Mouse (Mus musculus) C2C12 (cell line): ENCODE data around the gene Ankrd63.

Experiments used
- CEBPB ChIP-seq: IDR thresholded peaks from one replicate; pipeline ENCODE4 v1.6.1; 2011; ENCODE audit warnings: low read depth, mild to moderate bottlenecking, control low read depth, moderate library complexity
- CTCF ChIP-seq: IDR thresholded peaks from one replicate; pipeline ENCODE4 v1.5.1; 2011; ENCODE audit not compliant: control insufficient read depth, insufficient read depth, insufficient read length
- FOSL1 ChIP-seq: IDR thresholded peaks from one replicate; pipeline ENCODE4 v1.8.0; 2011; ENCODE audit warnings: mild to moderate bottlenecking, low read length; ENCODE audit not compliant: poor library complexity, insufficient read depth, severe bottlenecking
- MAX ChIP-seq: IDR thresholded peaks from one replicate; pipeline ENCODE4 v1.6.1; 2011; ENCODE audit warnings: mild to moderate bottlenecking, control low read depth
- MYOD1 ChIP-seq: IDR thresholded peaks from one replicate; pipeline ENCODE4 v1.6.1; 2011; ENCODE audit warnings: low read depth; ENCODE audit not compliant: control insufficient read depth, insufficient read length
- MYOG ChIP-seq: IDR thresholded peaks from one replicate; pipeline ENCODE4 v1.6.1; 2011; ENCODE audit not compliant: control insufficient read depth, insufficient read length; ENCODE audit errors: extremely low read depth
- USF1 ChIP-seq: IDR thresholded peaks from one replicate; pipeline ENCODE4 v1.6.1; 2011; ENCODE audit warnings: low read depth, mild to moderate bottlenecking, control low read depth, moderate library complexity

DNA sequence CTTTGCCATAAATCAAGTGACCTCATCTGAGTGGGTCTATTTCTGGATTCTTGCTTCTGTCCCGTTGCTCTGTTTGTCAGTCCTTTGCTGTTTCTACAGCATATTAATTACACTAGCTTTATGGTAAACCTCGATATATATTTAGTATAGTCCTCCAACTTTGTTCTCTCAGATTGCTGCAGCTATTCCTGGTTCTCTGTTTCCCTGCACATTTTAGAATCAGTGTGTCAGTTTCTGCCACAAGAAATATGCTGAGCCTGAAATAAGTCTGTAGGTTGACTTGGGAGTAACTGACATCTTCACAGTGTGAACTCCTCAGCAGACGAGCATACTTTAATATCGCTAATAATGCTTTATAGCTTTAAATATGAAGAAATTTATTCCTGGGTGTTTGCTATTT lies 18.7 kb downstream of the Ankrd63 start:
- TF ChIP-seq MYOD1 (no peak), CTCF (no peak), MAX (no peak), USF1 (no peak), FOSL1 (no peak), CEBPB (no peak), MYOG (no peak)
